Mouse (Mus musculus): ENCODE data around the gene Rnf181.

DNA sequence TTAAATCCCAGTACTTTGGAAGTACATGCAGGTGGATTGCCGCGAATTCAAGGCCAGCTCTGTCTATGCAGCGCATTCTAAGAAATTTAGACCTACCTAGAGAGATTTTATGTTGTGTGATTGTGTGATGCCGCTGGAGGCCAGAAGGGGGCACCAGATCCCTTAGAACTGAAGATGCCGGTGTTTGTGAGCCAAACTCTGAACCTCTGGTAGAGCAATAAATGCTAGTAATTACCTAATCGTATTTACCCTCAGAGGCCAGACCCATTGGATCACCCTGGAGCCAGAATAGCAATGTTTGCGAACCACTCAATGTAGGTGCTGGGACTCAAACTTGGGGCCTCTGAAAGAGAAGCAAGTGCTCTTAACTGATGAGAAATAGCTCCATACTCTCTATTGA is 35.1 kb upstream of the Rnf181 start:
- TF ChIP-seq POLR2A (IDR thresholded peaks at IDR 0.05; ENCODE audit: low read depth, low read length) = no peak
- peak; percentile 62; the same call in 1 of the 2 replicates for TF ChIP-seq CTCF (IDR thresholded peaks at IDR 0.05; ENCODE audit: extremely low read depth, insufficient read depth, insufficient read length, insufficient replicate concordance)

Data from spleen, adult 2 months (tissue).